Mouse (Mus musculus): Measurements from ENCODE around the gene Hyal3.

GRCm38 (mm10) chr9:107625351-107626128 lies 44.9 kb downstream of the Hyal3 start:
- TF ChIP-seq CTCF (IDR thresholded peaks at IDR 0.05; ENCODE audit: low read depth) (peak; percentile 52), EP300 (IDR thresholded peaks at IDR 0.05; ENCODE audit: low read depth) (no peak)

Measured in liver, postnatal 0 days (tissue).